Comparison of ENCODE assay signal across 8 mouse cellular contexts in genomic region chr9:78175277-78176200, GRCm38 (mm10). TPM values are rescaled to one million over a fixed set of nuclear protein-coding genes. Genes with fewer than 3 reads are reported as not detected.
DNase-seq lines count a peak whose midpoint lies in the region; ATAC-seq lines count a peak whose summit lies in the region.

No protein-coding gene starts in this region.

- intact Hi-C loops in gastrocnemius, postnatal 14 days (cut with DNase I; ENCODE audit: low total_unique reads), result no loop called here
- intact Hi-C loops in left cerebral cortex, postnatal 10 days (cut with DNase I), result no loop called here

- ATAC-seq in inflammation-experienced regulatory T-cells, adult 6 months, result peak; percentile 83
- ATAC-seq in megakaryocyte-erythroid progenitor cell, adult 5-6 weeks (replicated peaks; ENCODE audit: low FRiP score, low TSS enrichment, poor library complexity, severe bottlenecking), result peak; percentile 96

- DNase-seq in adrenal gland, adult (ENCODE audit: inconsistent age in 2 of 2, low spot score in 1 of 2), result peak; percentile 95 to 98
- peak; percentile 97 for DNase-seq in embryo, embryonic 10.5 days (ENCODE audit: low spot score)
- peak; percentile 98 for DNase-seq in gastrocnemius, postnatal 14 days
- DNase-seq in left cerebral cortex, postnatal 10 days (ENCODE audit: extremely low spot score in 1 of 2, low spot score in 2 of 2), result peak; percentile 92 to 99
- DNase-seq in right cerebral cortex, postnatal 25 days, result peak; percentile 93
- DNase-seq in urinary bladder, postnatal 4 days (ENCODE audit: low spot score in 2 of 2), result peak; percentile 92 to 95

RNA-seq across cellular contexts. Expression of gene Gsta4, which starts 7.0 kb away (rescaled TPM):
- 10 to 100 TPM; 10.9 to 12.1 TPM for total RNA-seq in gastrocnemius, postnatal 14 days (2021)
- 10 to 100 TPM in 2 of 3 experiments, under 1 TPM in 1; 0.62 to 23.4 (median 19.3) TPM for polyA plus RNA-seq in inflammation-experienced regulatory T-cells, adult 6 months (2017; shearing (Covaris generic))
- total RNA-seq in left cerebral cortex, postnatal 10 days (2021), result 10 to 100 TPM; 21.5 to 21.6 TPM
- 6.5 and 8.4 TPM in 2 replicates for total RNA-seq in megakaryocyte-erythroid progenitor cell, adult 5-6 weeks (2014; fragmentation: Nextera tagmentation)
- 11.5 and 13.0 TPM in 2 replicates for total RNA-seq in megakaryocyte-erythroid progenitor cell, adult 5-6 weeks (2017)

RNA-seq across cellular contexts. Expression of gene Gsta1, which starts 54.9 kb away (rescaled TPM):
- total RNA-seq in gastrocnemius, postnatal 14 days (2021), result not detected
- polyA plus RNA-seq in inflammation-experienced regulatory T-cells, adult 6 months (2017; shearing (Covaris generic)), result not detected
- total RNA-seq in left cerebral cortex, postnatal 10 days (2021), result not detected
- total RNA-seq in megakaryocyte-erythroid progenitor cell, adult 5-6 weeks (2014; fragmentation: Nextera tagmentation), result not detected in 2 replicates
- not detected in 2 replicates for total RNA-seq in megakaryocyte-erythroid progenitor cell, adult 5-6 weeks (2017)

Comparison
In these comparisons a context has a peak if more than half of its experiments do, and no peak if none do; other contexts are left out.
1. Peak in every context shown above with its lines: DNase-seq and ATAC-seq.